In the genomic region with DNA sequence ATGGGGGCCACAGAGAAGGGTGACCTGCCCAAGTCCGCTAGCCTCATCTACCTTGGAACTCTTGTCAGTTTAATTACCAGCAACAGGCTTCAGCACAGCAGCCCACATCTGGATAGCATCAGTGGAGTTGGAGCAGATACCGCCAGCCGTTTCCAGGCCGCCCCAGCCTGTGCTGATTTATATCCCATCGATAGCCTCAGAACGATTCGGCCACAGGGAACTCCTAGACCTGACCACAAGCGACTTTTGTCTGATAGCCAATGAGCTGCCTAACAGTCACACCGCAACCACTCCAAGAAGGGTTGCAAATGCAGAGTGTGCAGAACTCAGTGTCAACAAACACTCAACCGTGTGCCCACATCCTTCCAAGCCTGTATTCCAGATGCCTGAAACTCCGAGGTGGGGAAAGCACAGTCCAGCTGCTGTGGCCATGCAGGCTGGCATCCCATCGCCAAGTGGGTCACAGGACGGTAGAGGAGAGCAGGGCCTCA, we compare ENCODE assay signal across 10 mouse cellular contexts.
DNase-seq lines count a peak whose midpoint lies in the region; ATAC-seq lines count a peak whose summit lies in the region.
"Had no signal": no experiment of that assay in that cellular context is flagged by ENCODE, and none has a peak within 500 bp of the region (broad histone marks: within the 10 kb centered on the region; RNA-seq: fewer than 3 reads in every experiment).

No protein-coding gene starts in this region.

- no peak for ATAC-seq in heart, embryonic 13.5 days (ENCODE audit: extremely low read depth, insufficient number of reproducible peaks, low FRiP score, low TSS enrichment)
- ATAC-seq in lung, embryonic 15.5 days (ENCODE audit: borderline replicate concordance, extremely low read depth, low FRiP score, low TSS enrichment), result peak; percentile 66
- ATAC-seq: CD4-positive, CD25-positive, alpha-beta regulatory T cell, adult 4 months had no signal

- peaks cover 36% of the 10 kb centered on the region for H3K4me1 ChIP-seq in heart, embryonic 13.5 days
- H3K4me1 ChIP-seq in lung, embryonic 15.5 days, result peaks cover 48% of the 10 kb centered on the region

- peaks cover 97% of the 10 kb centered on the region for H3K27me3 ChIP-seq in heart, embryonic 13.5 days (replicated peaks)
- no peaks in the 10 kb centered on the region for H3K27me3 ChIP-seq in lung, embryonic 15.5 days
- H3K27me3 ChIP-seq: stomach, embryonic 15.5 days had no signal

- no peak for DNase-seq in heart, adult 8-10 months (ENCODE audit: low spot score)
- DNase-seq in NIH3T3 (ENCODE audit: low read depth), result peak; percentile 59
- peak; percentile 72 for DNase-seq in forelimb bud, embryonic 11.5 days (ENCODE audit: low read depth, low spot score)
- DNase-seq in left cerebral cortex, postnatal 4 days, result no peak
- DNase-seq in spleen, postnatal 10 days (ENCODE audit: low spot score in 2 of 2), result no peak
- no peak for DNase-seq in B cell, adult 2 months

- peak overlapping the region; percentile 47 for H3K4me2 ChIP-seq in heart, embryonic 13.5 days
- peak overlapping the region; percentile 18; the same call in 1 of the 2 replicates for H3K4me2 ChIP-seq in lung, embryonic 15.5 days
- H3K4me2 ChIP-seq: stomach, embryonic 15.5 days had no signal

- WGBS in heart, embryonic 13.5 days, result 26% methylated on average over 13 of the region's 13 CpGs
- WGBS in lung, embryonic 15.5 days, result 26% methylated on average over 13 of the region's 13 CpGs

- H3K4me3 ChIP-seq in heart, embryonic 13.5 days, result no peak overlapping the region
- no peak overlapping the region for H3K4me3 ChIP-seq in lung, embryonic 15.5 days
- H3K4me3 ChIP-seq: stomach, embryonic 15.5 days had no signal

- H3K36me3 ChIP-seq in heart, embryonic 13.5 days, result no peaks in the 10 kb centered on the region
- no peaks in the 10 kb centered on the region for H3K36me3 ChIP-seq in lung, embryonic 15.5 days
- H3K36me3 ChIP-seq: stomach, embryonic 15.5 days had no signal

- intact Hi-C loops in left cerebral cortex, postnatal 4 days (cut with DNase I), result no loop called here

- H3K9ac ChIP-seq in heart, embryonic 13.5 days, result peak overlapping the region; percentile 28; the same call in 1 of the 2 replicates
- H3K9ac ChIP-seq in lung, embryonic 15.5 days, result no peak overlapping the region
- H3K9ac ChIP-seq: stomach, embryonic 15.5 days had no signal

- H3K27ac ChIP-seq in heart, embryonic 13.5 days (replicated peaks), result peak overlapping the region; percentile 41; the same call in 1 of the 2 replicates
- peak overlapping the region; percentile 91 for H3K27ac ChIP-seq in lung, embryonic 15.5 days

- 0 out of 2 replicates have a peak, but pooled peaks cover 5% of the 10 kb centered on the region for H3K9me3 ChIP-seq in heart, embryonic 13.5 days
- no peaks in the 10 kb centered on the region for H3K9me3 ChIP-seq in lung, embryonic 15.5 days

Comparison
In these comparisons a context has a peak if more than half of its experiments do, and no peak if none do; other contexts are left out.
1. DNase-seq: peak in NIH3T3 (single experiment) and forelimb bud, embryonic 11.5 days (single experiment); none in heart, adult 8-10 months (single experiment), left cerebral cortex, postnatal 4 days (single experiment), spleen, postnatal 10 days (0 of 2) and B cell, adult 2 months (0 of 2).